Mouse (Mus musculus): ENCODE data around the gene Rab37. TPM values are rescaled to one million over a fixed set of nuclear protein-coding genes. Genes with fewer than 3 reads are reported as not detected.

The Rab37 gene
- total and polyA plus RNA-seq, 3 experiments: 0.31 to 1.3 (median 0.32) TPM

DNA sequence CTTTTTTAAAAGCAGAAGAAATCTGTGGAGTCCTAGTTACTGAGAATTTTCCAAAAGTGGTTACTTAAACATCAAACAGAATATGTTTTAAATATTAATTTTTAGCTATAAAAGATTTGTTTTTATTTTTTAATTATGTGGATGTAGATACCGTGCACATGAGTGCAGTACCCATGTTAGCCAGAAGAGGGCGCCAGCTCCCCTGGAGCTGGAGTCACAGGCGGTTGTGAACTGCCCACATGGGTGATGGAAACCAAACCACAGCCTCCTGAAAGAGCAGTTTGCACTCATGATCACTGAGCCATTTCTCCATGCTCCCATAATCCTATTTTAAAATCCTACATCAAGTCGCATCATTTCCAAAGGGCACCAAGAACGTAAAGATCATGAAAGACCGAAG, 1.4 kb upstream of the Rab37 start:
- 71% methylated on average over 6 of the region's 6 CpGs for WGBS
- DNase-seq: no peak
- H3K27me3 ChIP-seq (ENCODE audit: control insufficient read depth, insufficient read depth, low read length): peaks cover 5% of the 10 kb centered on the region; the same call in 1 of the 2 replicates

DNA sequence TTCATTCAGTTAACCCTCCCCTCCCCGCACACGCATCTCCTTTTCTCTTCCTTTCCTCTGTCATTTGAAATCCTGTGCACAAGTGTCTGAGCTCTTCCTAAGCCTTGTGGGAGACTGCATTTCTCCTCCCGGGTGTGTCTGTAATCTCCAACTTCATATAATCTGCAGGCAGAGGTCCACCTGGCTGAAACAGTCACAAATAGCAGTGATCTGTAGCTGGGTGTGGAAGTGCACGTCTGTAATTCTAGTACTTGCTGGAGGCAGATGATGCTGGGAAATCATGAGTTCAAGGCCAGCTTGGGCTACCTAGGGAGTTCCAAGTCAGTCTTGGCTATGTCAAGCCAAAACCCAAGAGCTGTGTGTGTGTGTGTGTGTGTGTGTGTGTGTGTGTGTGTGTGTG, 909 bp downstream of the Rab37 start:
- H3K27ac ChIP-seq: no peak overlapping the region
- no peak for DNase-seq
- H3K4me1 ChIP-seq (ENCODE audit: control insufficient read depth, insufficient read depth, low read length): no peaks in the 10 kb centered on the region
- H3K79me2 ChIP-seq (replicated peaks; ENCODE audit: control insufficient read depth, insufficient read depth, low read length): no peaks in the 10 kb centered on the region
- no peak for TF ChIP-seq POLR2A (IDR thresholded peaks at IDR 0.05; ENCODE audit: insufficient read depth, low read depth, low read length)
- no peak for TF ChIP-seq CTCF (IDR thresholded peaks at IDR 0.05)
- TF ChIP-seq EP300 (IDR thresholded peaks at IDR 0.05; ENCODE audit: insufficient read depth, low read depth, low read length): no peak
- intact Hi-C loops (cut with DNase I): no loop called here
- H3K4me3 ChIP-seq: no peak overlapping the region
- 0 out of 2 replicates have a peak, but pooled peaks cover 2% of the 10 kb centered on the region for H3K27me3 ChIP-seq (ENCODE audit: control insufficient read depth, insufficient read depth, low read length)
- no peak overlapping the region for H3K9ac ChIP-seq (ENCODE audit: low read depth, low read length)
- WGBS: 16% methylated on average over 4 of the region's 4 CpGs
- H3K36me3 ChIP-seq (ENCODE audit: control insufficient read depth, insufficient read depth, low read length): no peaks in the 10 kb centered on the region

More for the DNA sequence above, 1.4 kb upstream of the Rab37 start:
- H3K4me1 ChIP-seq (ENCODE audit: control insufficient read depth, insufficient read depth, low read length): no peaks in the 10 kb centered on the region
- no peak overlapping the region for H3K9ac ChIP-seq (ENCODE audit: low read depth, low read length)
- intact Hi-C loops (cut with DNase I): no loop called here
- TF ChIP-seq EP300 (IDR thresholded peaks at IDR 0.05; ENCODE audit: insufficient read depth, low read depth, low read length): no peak
- TF ChIP-seq CTCF (IDR thresholded peaks at IDR 0.05): peak; percentile 59
- no peak for TF ChIP-seq POLR2A (IDR thresholded peaks at IDR 0.05; ENCODE audit: insufficient read depth, low read depth, low read length)
- no peak overlapping the region for H3K27ac ChIP-seq
- no peaks in the 10 kb centered on the region for H3K36me3 ChIP-seq (ENCODE audit: control insufficient read depth, insufficient read depth, low read length)
- H3K79me2 ChIP-seq (replicated peaks; ENCODE audit: control insufficient read depth, insufficient read depth, low read length): no peaks in the 10 kb centered on the region
- H3K4me3 ChIP-seq: no peak overlapping the region

DNA sequence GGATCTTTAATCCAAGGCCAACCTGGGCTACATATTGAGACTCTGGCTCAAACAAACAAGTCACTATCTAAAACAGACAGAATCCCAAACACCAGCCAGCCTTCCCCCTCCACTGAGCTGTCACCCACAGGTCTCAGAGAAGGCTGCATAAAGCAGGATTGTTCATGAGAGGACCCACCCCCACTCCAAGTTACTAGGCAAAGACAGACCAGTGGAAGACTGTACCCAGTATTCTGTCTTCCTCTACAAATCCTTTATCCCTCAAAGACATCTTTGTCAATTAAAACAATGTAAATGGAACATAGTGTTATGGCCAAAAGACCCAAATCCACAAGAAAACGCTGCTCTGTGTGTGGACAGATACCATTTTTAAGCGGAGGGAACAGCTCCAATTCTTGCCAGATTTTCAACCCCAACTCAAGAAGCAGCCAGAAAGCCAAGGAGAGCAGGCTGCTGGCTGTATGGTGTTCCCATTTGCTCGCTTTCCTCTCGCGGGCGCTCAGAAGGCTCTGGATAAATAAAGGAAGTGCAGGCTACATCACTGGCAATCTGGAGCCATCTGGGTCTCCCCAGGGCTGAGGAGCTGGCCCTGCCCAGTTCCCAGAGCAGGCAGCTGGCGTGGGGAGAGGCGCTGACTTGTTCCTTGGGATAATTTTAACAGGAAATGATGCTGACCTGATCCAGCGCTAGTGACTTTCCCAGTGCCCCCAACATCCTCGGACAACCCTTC, 7.1 kb downstream of the Rab37 start:
- 26% methylated on average over 10 of the region's 10 CpGs for WGBS
- Histone ChIP-seq H3K36me3 (ENCODE audit: control insufficient read depth, insufficient read depth, low read length) (no peaks in the 10 kb centered on the region), H3K4me1 (ENCODE audit: control insufficient read depth, insufficient read depth, low read length) (peaks cover 2% of the 10 kb centered on the region; the same call in 1 of the 2 replicates), H3K79me2 (replicated peaks; ENCODE audit: control insufficient read depth, insufficient read depth, low read length) (no peaks in the 10 kb centered on the region), H3K27ac (no peak overlapping the region), H3K4me3 (no peak overlapping the region), H3K9ac (ENCODE audit: low read depth, low read length) (no peak overlapping the region), H3K27me3 (ENCODE audit: control insufficient read depth, insufficient read depth, low read length) (no peaks in the 10 kb centered on the region)
- intact Hi-C loops (cut with DNase I): no loop called here
- TF ChIP-seq EP300 (IDR thresholded peaks at IDR 0.05; ENCODE audit: insufficient read depth, low read depth, low read length): no peak
- TF ChIP-seq CTCF (IDR thresholded peaks at IDR 0.05): no peak
- TF ChIP-seq POLR2A (IDR thresholded peaks at IDR 0.05; ENCODE audit: insufficient read depth, low read depth, low read length): no peak
- peak in 1 of 2 experiments; percentile 15 for DNase-seq

DNA sequence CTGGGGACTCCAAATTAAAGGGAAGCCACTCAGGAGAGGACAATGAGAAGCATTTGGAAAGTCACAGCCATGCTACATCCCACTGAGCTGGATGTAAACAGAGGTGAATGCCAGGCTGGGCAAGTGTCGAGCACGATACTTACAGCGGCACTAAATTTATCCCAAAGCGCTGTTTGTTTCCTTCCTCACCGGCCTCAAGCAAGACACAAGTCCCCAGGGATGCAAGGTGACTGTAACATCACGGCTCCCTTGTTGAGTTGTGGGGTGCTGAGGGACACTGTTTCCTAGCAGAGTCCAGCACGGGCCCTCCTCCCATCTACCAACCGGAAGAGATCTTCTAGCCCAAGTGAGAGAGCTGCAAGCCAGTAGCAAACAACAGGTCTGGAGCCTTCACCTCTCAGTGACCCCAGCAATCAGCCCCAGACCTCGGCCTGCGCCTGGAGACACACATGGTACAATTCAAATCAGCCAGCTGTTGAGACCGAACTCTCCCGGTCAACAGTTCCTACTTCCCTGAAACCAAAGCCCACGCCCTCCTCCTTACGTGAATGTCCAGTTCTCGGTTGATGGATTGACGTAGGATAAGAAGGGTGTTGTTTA, 8.1 kb downstream of the Rab37 start:
- no peak overlapping the region for H3K4me3 ChIP-seq
- no peak for DNase-seq
- no peak overlapping the region for H3K27ac ChIP-seq
- WGBS: 41% methylated on average over 16 of the region's 16 CpGs
- intact Hi-C loops (cut with DNase I): no loop called here
- H3K36me3 ChIP-seq (ENCODE audit: control insufficient read depth, insufficient read depth, low read length): no peaks in the 10 kb centered on the region
- peaks cover 2% of the 10 kb centered on the region; the same call in 1 of the 2 replicates for H3K4me1 ChIP-seq (ENCODE audit: control insufficient read depth, insufficient read depth, low read length)
- H3K79me2 ChIP-seq (replicated peaks; ENCODE audit: control insufficient read depth, insufficient read depth, low read length): no peaks in the 10 kb centered on the region
- H3K9ac ChIP-seq (ENCODE audit: low read depth, low read length): no peak overlapping the region
- TF ChIP-seq CTCF (IDR thresholded peaks at IDR 0.05): no peak
- H3K27me3 ChIP-seq (ENCODE audit: control insufficient read depth, insufficient read depth, low read length): no peaks in the 10 kb centered on the region

- intact Hi-C loops (cut with DNase I): no loop called here
Measured at GRCm38 (mm10) chr11:115100032-115100621, 8.9 kb downstream of the Rab37 start.

DNA sequence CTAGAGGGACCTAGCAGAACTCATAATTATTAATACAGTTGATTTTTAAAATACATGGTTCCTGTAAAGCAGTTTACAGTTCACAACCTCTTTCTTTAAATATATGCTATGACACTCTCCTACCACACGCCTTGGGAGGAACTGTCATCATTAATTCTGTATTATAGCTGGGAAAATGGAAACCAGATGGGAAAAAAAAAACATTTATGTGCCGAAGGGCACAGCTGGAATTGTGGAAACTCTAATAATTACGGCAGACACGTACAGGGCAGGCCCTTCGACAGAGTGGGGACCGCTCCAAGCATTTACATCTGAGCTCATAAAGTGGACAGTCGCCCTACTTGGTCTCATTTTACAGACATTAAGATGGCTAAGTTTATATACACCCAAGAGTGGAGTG, 9.5 kb downstream of the Rab37 start:
- DNase-seq: no peak
- intact Hi-C loops (cut with DNase I): no loop called here
- no peaks in the 10 kb centered on the region for H3K36me3 ChIP-seq (ENCODE audit: control insufficient read depth, insufficient read depth, low read length)
- no peak for TF ChIP-seq EP300 (IDR thresholded peaks at IDR 0.05; ENCODE audit: insufficient read depth, low read depth, low read length)
- TF ChIP-seq POLR2A (IDR thresholded peaks at IDR 0.05; ENCODE audit: insufficient read depth, low read depth, low read length): no peak
- TF ChIP-seq CTCF (IDR thresholded peaks at IDR 0.05): no peak
- peaks cover 2% of the 10 kb centered on the region; the same call in 1 of the 2 replicates for H3K4me1 ChIP-seq (ENCODE audit: control insufficient read depth, insufficient read depth, low read length)
- H3K79me2 ChIP-seq (replicated peaks; ENCODE audit: control insufficient read depth, insufficient read depth, low read length): no peaks in the 10 kb centered on the region
- H3K27ac ChIP-seq: no peak overlapping the region
- H3K4me3 ChIP-seq: no peak overlapping the region
- no peak overlapping the region for H3K9ac ChIP-seq (ENCODE audit: low read depth, low read length)
- no peaks in the 10 kb centered on the region for H3K27me3 ChIP-seq (ENCODE audit: control insufficient read depth, insufficient read depth, low read length)
- WGBS: 78% methylated on average over 7 of the region's 7 CpGs

More at GRCm38 (mm10) chr11:115100032-115100621, 8.9 kb downstream of the Rab37 start:
- 82% methylated on average over 5 of the region's 5 CpGs for WGBS
- Histone ChIP-seq H3K27ac (no peak overlapping the region), H3K36me3 (ENCODE audit: control insufficient read depth, insufficient read depth, low read length) (no peaks in the 10 kb centered on the region), H3K4me3 (no peak overlapping the region), H3K27me3 (ENCODE audit: control insufficient read depth, insufficient read depth, low read length) (no peaks in the 10 kb centered on the region), H3K79me2 (replicated peaks; ENCODE audit: control insufficient read depth, insufficient read depth, low read length) (no peaks in the 10 kb centered on the region), H3K9ac (ENCODE audit: low read depth, low read length) (no peak overlapping the region), H3K4me1 (ENCODE audit: control insufficient read depth, insufficient read depth, low read length) (peaks cover 2% of the 10 kb centered on the region; the same call in 1 of the 2 replicates)
- DNase-seq: no peak
- TF ChIP-seq EP300 (IDR thresholded peaks at IDR 0.05; ENCODE audit: insufficient read depth, low read depth, low read length) (no peak), CTCF (IDR thresholded peaks at IDR 0.05) (no peak), POLR2A (IDR thresholded peaks at IDR 0.05; ENCODE audit: insufficient read depth, low read depth, low read length) (no peak)

Measured in heart, adult 2 months (tissue).